Mouse (Mus musculus): ENCODE results near the gene Olfr1385. TPM values are rescaled to one million over a fixed set of nuclear protein-coding genes. Genes with fewer than 3 reads are reported as not detected.
"Not testable (repeated sequence)": the region's sequence is repeated elsewhere in the genome, so short reads cannot be mapped to it uniquely, and the experiment has no call there.

Gene Olfr1385
- polyA plus RNA-seq, 1 experiment from 2014 or later = not detected

DNA sequence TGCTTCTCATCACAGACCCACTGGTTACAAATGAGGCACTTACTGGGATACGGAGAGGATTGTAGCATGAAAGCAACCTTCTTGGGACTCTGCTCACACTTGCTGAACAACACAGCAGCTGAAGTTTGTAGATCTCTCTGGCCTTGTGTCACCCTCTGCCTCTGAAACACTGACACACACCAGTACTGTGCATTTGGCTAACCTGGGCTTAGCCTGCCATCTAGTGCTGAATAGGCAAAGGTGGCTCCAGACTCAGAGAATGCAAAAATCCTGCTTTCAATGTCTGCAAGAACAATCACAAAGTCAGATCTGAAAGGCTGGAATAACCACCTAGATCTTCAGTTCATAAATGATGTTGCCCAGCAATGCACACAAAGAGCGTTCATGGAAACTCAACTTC lies 47.8 kb downstream of the Olfr1385 start:
- H3K4me2 ChIP-seq (ENCODE audit: low read depth, low read length); H3K9me3 ChIP-seq (replicated peaks; ENCODE audit: control insufficient read depth, low read length); H3K4me3 ChIP-seq (ENCODE audit: low read depth, low read length); H3K36me3 ChIP-seq (replicated peaks; ENCODE audit: control insufficient read depth, insufficient read depth, low read depth, low read length); ATAC-seq (replicated peaks; ENCODE audit: insufficient number of reproducible peaks, low FRiP score, low TSS enrichment, low read depth); H3K4me1 ChIP-seq (ENCODE audit: control insufficient read depth, insufficient read depth, low read length); H3K27me3 ChIP-seq (ENCODE audit: control insufficient read depth, insufficient read depth, low read length); H3K9ac ChIP-seq (replicated peaks; ENCODE audit: low read length); H3K27ac ChIP-seq (replicated peaks; ENCODE audit: low read depth, low read length): not testable (repeated sequence)
- peak; percentile 1 for DNase-seq (ENCODE audit: low spot score)
- WGBS = 84% methylated on average over 2 of the region's 2 CpGs

DNA sequence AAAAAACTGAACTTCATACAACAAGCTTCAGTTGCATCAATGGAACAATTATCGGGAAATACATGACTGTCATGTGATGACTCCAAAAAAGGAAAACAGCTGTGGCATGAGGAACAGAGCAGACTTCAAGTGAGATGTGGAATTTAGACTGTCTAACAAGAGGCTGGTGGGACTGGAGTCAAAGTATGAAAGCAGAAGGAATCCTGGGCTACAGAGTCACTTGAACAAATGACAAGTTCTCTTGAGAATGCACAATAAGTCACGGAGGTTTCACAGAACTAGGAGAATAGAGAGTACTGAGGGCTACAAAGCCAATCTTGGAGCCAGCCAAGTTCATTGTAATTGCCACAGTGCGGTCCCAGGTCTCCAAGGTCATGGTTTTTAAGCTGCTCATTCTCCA lies 54.3 kb downstream of the Olfr1385 start, which contains the start of gene Olfr1381:
TSS of gene Olfr1381 (plus strand) at position 301 of the 400 bp plus-strand sequence.
- not testable (repeated sequence) for H3K9me3 ChIP-seq (replicated peaks; ENCODE audit: control insufficient read depth, low read length); H3K27ac ChIP-seq (replicated peaks; ENCODE audit: low read depth, low read length); H3K36me3 ChIP-seq (replicated peaks; ENCODE audit: control insufficient read depth, insufficient read depth, low read depth, low read length); H3K4me3 ChIP-seq (ENCODE audit: low read depth, low read length); H3K9ac ChIP-seq (replicated peaks; ENCODE audit: low read length); H3K4me1 ChIP-seq (ENCODE audit: control insufficient read depth, insufficient read depth, low read length); H3K27me3 ChIP-seq (ENCODE audit: control insufficient read depth, insufficient read depth, low read length); DNase-seq (ENCODE audit: low spot score); H3K4me2 ChIP-seq (ENCODE audit: low read depth, low read length); ATAC-seq (replicated peaks; ENCODE audit: insufficient number of reproducible peaks, low FRiP score, low TSS enrichment, low read depth)
- WGBS = 74% methylated on average over 3 of the region's 3 CpGs

Other genes with a start within 250 kb of the Olfr1385 start
- 26.4 and 32.8 TPM in 2 replicates for gene Mgat1, start 244.9 kb upstream of the Olfr1385 start, polyA plus RNA-seq (2014; fragmentation: Nextera tagmentation; extraction: Ambion mirVana)
- gene Olfr1393, start 210.8 kb upstream of the Olfr1385 start, polyA plus RNA-seq (2014; fragmentation: Nextera tagmentation; extraction: Ambion mirVana) = 0.17 TPM in 1 of 2 replicates, not detected in the other
- not detected in 2 replicates for gene Olfr1392, start 203.8 kb upstream of the Olfr1385 start, polyA plus RNA-seq (2014; fragmentation: Nextera tagmentation; extraction: Ambion mirVana)
- gene Olfr10, start 184.3 kb upstream of the Olfr1385 start, polyA plus RNA-seq (2014; fragmentation: Nextera tagmentation; extraction: Ambion mirVana) = not detected in 2 replicates
- not detected in 2 replicates for gene Olfr1391, start 166.3 kb upstream of the Olfr1385 start, polyA plus RNA-seq (2014; fragmentation: Nextera tagmentation; extraction: Ambion mirVana)
- not detected in 2 replicates for gene Olfr1390, start 153.9 kb upstream of the Olfr1385 start, polyA plus RNA-seq (2014; fragmentation: Nextera tagmentation; extraction: Ambion mirVana)
- gene Olfr1389, start 66.0 kb upstream of the Olfr1385 start, polyA plus RNA-seq (2014; fragmentation: Nextera tagmentation; extraction: Ambion mirVana) = not detected in 2 replicates
- 0.22 and 0.38 TPM in 2 replicates for gene Olfr1388, start 52.4 kb upstream of the Olfr1385 start, polyA plus RNA-seq (2014; fragmentation: Nextera tagmentation; extraction: Ambion mirVana)
- not detected in 2 replicates for gene Olfr1387, start 33.7 kb upstream of the Olfr1385 start, polyA plus RNA-seq (2014; fragmentation: Nextera tagmentation; extraction: Ambion mirVana)
- not detected in 2 replicates for gene Olfr1386, start 24.0 kb upstream of the Olfr1385 start, polyA plus RNA-seq (2014; fragmentation: Nextera tagmentation; extraction: Ambion mirVana)
- not detected in 2 replicates for gene Olfr1384, start 17.7 kb downstream of the Olfr1385 start, polyA plus RNA-seq (2014; fragmentation: Nextera tagmentation; extraction: Ambion mirVana)
- not detected in 2 replicates for gene Olfr1383, start 30.6 kb downstream of the Olfr1385 start, polyA plus RNA-seq (2014; fragmentation: Nextera tagmentation; extraction: Ambion mirVana)
- gene Olfr1382, start 39.2 kb downstream of the Olfr1385 start, polyA plus RNA-seq (2014; fragmentation: Nextera tagmentation; extraction: Ambion mirVana) = not detected in 2 replicates
- gene Olfr1381, start 54.4 kb downstream of the Olfr1385 start, polyA plus RNA-seq (2014; fragmentation: Nextera tagmentation; extraction: Ambion mirVana) = not detected in 2 replicates
- gene Olfr1380, start 67.8 kb downstream of the Olfr1385 start, polyA plus RNA-seq (2014; fragmentation: Nextera tagmentation; extraction: Ambion mirVana) = not detected in 2 replicates
- 3.6 and 4.2 TPM in 2 replicates for gene Flt4, start 120.2 kb downstream of the Olfr1385 start, polyA plus RNA-seq (2014; fragmentation: Nextera tagmentation; extraction: Ambion mirVana)
- gene Scgb3a1, start 174.5 kb downstream of the Olfr1385 start, polyA plus RNA-seq (2014; fragmentation: Nextera tagmentation; extraction: Ambion mirVana) = not detected in 2 replicates
- 49.9 and 56.5 TPM in 2 replicates for gene Cnot6, start 223.7 kb downstream of the Olfr1385 start, polyA plus RNA-seq (2014; fragmentation: Nextera tagmentation; extraction: Ambion mirVana)

Measured in embryonic facial prominence, embryonic 11.5 days (tissue).